Mouse (Mus musculus) left cerebral cortex, adult 8-10 months (tissue): ENCODE data around the gene Tdg. TPM values are rescaled to one million over a fixed set of nuclear protein-coding genes. Genes with fewer than 3 reads are reported as not detected.

Experiments used
- total RNA-seq, 4 experiments: library from RNA; stranded (reverse); gene quantifications; 2 replicates each; pipeline ENCODE4 v1.2.4; 2022

The Tdg gene
- total RNA-seq, 4 experiments from 2014 or later, result 36.7 to 43.9 (median 38.7) TPM

Other genes with a start within 250 kb of the Tdg start
- gene Gm1553, start 137.2 kb upstream of the Tdg start, total RNA-seq, result not detected
- gene 1190007I07Rik, start 6.6 kb upstream of the Tdg start, total RNA-seq, result 10 to 100 TPM; 18.0 to 22.9 (median 20.7) TPM
- gene Glt8d2, start 60.8 kb downstream of the Tdg start, total RNA-seq, result 10 to 100 TPM; 12.5 to 21.1 (median 14.4) TPM
- 10 to 100 TPM; 39.2 to 48.2 (median 41.7) TPM for gene Hcfc2, start 66.3 kb downstream of the Tdg start, total RNA-seq
- 10 to 100 TPM; 54.2 to 67.2 (median 64.8) TPM for gene Nfyb, start 134.3 kb downstream of the Tdg start, total RNA-seq
- 10 to 100 TPM; 44.4 to 54.4 (median 51.4) TPM for gene Txnrd1, start 204.1 kb downstream of the Tdg start, total RNA-seq
- 1 to 10 TPM; 1.4 to 2.1 (median 1.8) TPM for gene Eid3, start 236.8 kb downstream of the Tdg start, total RNA-seq